Mouse (Mus musculus): ENCODE data around the gene Gm42688.

DNA sequence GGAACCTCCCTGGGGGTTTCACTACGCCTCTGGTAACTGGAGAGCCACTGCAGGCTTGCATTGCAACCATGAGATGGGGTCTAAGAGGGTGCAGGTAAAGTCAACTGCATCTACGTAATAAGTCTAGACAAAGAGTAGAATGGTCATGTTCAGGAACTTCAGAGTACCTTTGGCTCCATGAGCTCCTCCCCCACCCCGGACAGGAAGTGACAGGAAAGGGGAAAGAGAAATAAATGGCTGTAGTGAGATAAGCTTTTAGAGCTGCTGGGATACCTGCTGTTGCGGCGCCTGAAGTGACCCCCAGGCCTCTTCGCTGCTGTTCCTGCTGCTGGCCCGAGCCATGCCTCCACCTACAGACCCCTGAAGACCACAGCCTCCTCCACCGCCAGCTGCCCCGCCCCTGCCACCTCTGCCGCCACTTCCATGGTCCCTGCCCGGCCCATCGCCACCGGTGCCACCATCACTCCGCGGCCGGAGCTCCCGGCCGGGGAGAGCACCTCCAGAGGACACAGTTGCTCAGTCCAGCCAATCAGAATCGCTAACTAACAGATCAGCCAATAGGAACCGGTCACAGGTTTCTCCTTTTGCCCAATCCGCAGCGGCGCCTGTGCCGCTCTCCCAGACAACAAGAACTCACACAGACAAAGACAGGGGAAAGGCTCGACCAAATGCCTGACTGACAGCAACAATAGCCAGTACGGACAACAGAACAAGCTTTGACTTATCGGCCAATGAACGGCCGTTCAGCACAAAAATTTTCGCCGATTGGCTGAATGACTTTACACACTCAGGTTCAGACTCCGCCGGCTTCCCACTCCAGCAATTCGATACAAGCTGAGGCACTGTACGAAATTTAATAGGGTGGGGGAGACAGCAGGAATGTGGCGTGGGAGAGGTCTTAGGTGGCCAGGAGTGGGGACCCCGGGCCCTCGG, 19.8 kb downstream of the Gm42688 start, which contains the start of gene Wbp1:
- TF ChIP-seq POLR2AphosphoS2 (IDR thresholded peaks at IDR 0.05; ENCODE audit: low read depth, low read length) (peak; percentile 44; the same call in 1 of the 2 replicates), SIN3A (IDR thresholded peaks at IDR 0.05; ENCODE audit: low read length) (no peak; the same call in none of the 2 replicates), POLR2A (IDR thresholded peaks at IDR 0.05; ENCODE audit: low read depth, low read length) (peak; percentile 83), CHD2 (IDR thresholded peaks at IDR 0.05; ENCODE audit: low read length) (peak; percentile 87), HCFC1 (IDR thresholded peaks at IDR 0.05; ENCODE audit: low read depth, low read length) (peak; percentile 60), MAX (IDR thresholded peaks at IDR 0.05; ENCODE audit: low read length) (peak; percentile 66), CTCF (conservative IDR thresholded peaks at IDR 0.05 in 1 of 2, IDR thresholded peaks at IDR 0.05 in 1 of 2; ENCODE audit: low read depth in 2 of 2, low read length in 2 of 2) (no peak), MAZ (IDR thresholded peaks at IDR 0.05; ENCODE audit: low read depth, low read length) (0 out of 2 replicates have a peak, but pooled peaks have one; percentile 17)
